Mouse (Mus musculus) forebrain, embryonic 10.5 days (tissue): Measurements from ENCODE around the gene Cldn19. TPM values are rescaled to one million over a fixed set of nuclear protein-coding genes. Genes with fewer than 3 reads are reported as not detected.
A peak's percentile ranks its signal among the peaks of the same experiment; 100 is the strongest.

ENCODE experiments used
- DNase-seq: peaks from one replicate; pipeline ENCODE4 v3.0.0-alpha.2; 2017; ENCODE audit warnings: low spot score; ENCODE audit errors: extremely low spot score
- H3K27ac ChIP-seq: fragments of 300-500 bp; sonication (generic); 2 replicates; pipeline ENCODE4 v1.5.1; 2016; ENCODE audit warnings: mild to moderate bottlenecking
- H3K27me3 ChIP-seq: fragments of 300-500 bp; sonication (generic); 2 replicates; pipeline ENCODE4 v1.6.1; 2016; ENCODE audit warnings: mild to moderate bottlenecking; ENCODE audit not compliant: poor library complexity, severe bottlenecking
- H3K36me3 ChIP-seq: fragments of 300-500 bp; sonication (generic); replicated peaks from 2 replicates; pipeline ENCODE4 v1.6.1; 2016; ENCODE audit warnings: mild to moderate bottlenecking, moderate library complexity
- H3K4me1 ChIP-seq: fragments of 300-500 bp; sonication (generic); 2 replicates; pipeline ENCODE4 v1.6.1; 2016
- H3K4me3 ChIP-seq: fragments of 300-500 bp; sonication (generic); 2 replicates; pipeline ENCODE4 v1.5.1; 2016; ENCODE audit warnings: mild to moderate bottlenecking, moderate library complexity
- H3K9me3 ChIP-seq: fragments of 300-500 bp; sonication (generic); 2 replicates; pipeline ENCODE4 v1.6.1; 2016; ENCODE audit warnings: mild to moderate bottlenecking, moderate library complexity
- WGBS: fragments of 180-500 bp; shearing (Covaris S2); methylation state at CpG from one replicate; pipeline ENCODE4 v1.1.7; 2016; 5-methylcytosine and 5-hydroxymethylcytosine counted together
- polyA plus RNA-seq: library from polyadenylated mRNA; unstranded; fragments of >200 nt; fragmentation: Nextera tagmentation; extraction: Ambion mirVana; gene quantifications from 2 replicates; pipeline ENCODE4 v1.2.1, GENCODE M21; 2016

Cldn19 gene
- polyA plus RNA-seq: 0.16 TPM in 1 of 2 replicates, not detected in the other

GRCm38 (mm10) chr4:119255351-119255750 is at the start of gene Cldn19:
Gene Cldn19 (plus strand): TSS chr4:119255414.
- 66% methylated on average over 12 of the region's 12 CpGs for WGBS
- Histone ChIP-seq H3K27ac (peak within 1 kb of the TSS; percentile 79), H3K9me3 (no peaks in the 10 kb centered on the region), H3K27me3 (no peaks in the 10 kb centered on the region), H3K4me1 (peaks cover 38% of the 10 kb centered on the region), H3K36me3 (no peaks in the 10 kb centered on the region), H3K4me3 (no peak within 1 kb of the TSS)
- no peak for DNase-seq

DNA sequence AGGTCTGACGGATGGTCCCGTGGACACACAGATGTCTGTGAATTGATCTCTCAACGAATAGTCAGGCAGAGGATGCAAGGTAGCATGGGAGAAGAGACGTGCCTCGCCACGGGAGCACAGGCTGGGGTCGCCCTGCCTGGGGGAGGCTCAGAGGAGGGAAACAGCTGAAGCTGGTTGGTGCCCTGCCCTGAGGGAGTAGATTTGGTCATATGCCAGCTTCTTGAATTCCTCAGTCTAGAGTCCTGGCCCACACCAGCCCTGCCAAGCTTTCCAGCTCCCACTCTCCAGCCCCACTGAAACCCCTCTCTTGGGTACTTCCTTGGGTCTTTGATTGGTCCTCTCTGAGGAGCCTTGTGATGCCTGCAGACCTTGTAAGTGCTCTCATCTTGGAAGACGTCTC is 38.5 kb upstream of the Cldn19 start:
- DNase-seq: no peak
- Histone ChIP-seq H3K9me3 (no peaks in the 10 kb centered on the region), H3K27me3 (peaks cover 4% of the 10 kb centered on the region; the same call in 1 of the 2 replicates), H3K4me3 (no peak overlapping the region), H3K27ac (no peak overlapping the region), H3K4me1 (peaks cover 13% of the 10 kb centered on the region), H3K36me3 (no peaks in the 10 kb centered on the region)
- 88% methylated on average over 8 of the region's 8 CpGs for WGBS

DNA sequence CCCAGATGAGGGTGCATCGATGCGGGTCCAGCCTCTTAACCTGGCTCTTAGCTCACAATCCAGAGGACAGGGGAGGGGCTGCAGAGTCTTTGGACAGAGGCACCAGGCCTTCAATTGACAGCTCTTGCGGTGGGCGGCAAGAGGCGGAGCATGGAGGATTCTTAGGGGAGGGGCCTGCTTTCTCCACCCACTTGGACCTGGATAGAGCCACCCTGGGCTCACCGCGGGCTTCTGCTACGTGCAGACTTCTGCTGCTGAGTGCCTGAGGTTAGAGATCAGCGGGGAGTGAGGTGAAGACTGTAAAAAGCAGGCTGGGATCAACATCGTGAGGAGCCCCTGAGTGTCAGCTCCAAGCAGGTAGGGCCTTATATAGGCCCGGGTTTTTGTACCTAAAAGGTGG is 37.0 kb upstream of the Cldn19 start, which contains the start of gene Tmem269:
Gene Tmem269 (minus strand): TSS at position 49 of the 400 bp plus-strand sequence.
- H3K36me3 ChIP-seq: 0 out of 2 replicates have a peak, but pooled peaks cover 3% of the 10 kb centered on the region
- WGBS: 10% methylated on average over 11 of the region's 11 CpGs
- peaks cover 13% of the 10 kb centered on the region for H3K4me1 ChIP-seq
- no peak within 1 kb of the TSS for H3K27ac ChIP-seq
- 0 out of 2 replicates have a peak within 1 kb of the TSS, but pooled peaks have one; percentile 3 for H3K4me3 ChIP-seq
- no peaks in the 10 kb centered on the region for H3K9me3 ChIP-seq
- peaks cover 4% of the 10 kb centered on the region; the same call in 1 of the 2 replicates for H3K27me3 ChIP-seq
- no peak for DNase-seq

DNA sequence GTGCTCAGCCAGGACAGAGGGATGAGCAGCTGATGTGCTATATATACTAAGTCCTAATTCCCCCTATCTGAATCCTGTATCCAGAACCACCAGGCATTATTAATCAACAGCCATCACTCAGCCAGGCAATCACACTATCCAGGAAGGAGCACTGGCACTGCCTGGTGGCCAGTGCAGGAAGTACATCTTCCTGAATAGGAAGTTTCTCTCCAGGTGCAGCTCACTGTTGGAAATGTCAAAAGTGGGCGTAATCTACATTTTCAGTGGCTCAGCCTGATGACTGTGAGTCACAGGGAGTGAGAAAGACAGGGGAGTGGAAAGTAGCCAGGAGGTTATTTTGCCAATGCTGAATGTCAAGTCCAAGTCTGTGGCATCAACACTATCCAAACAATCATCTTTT is 31.5 kb upstream of the Cldn19 start:
- 89% methylated on average over 1 of the region's 1 CpGs for WGBS
- peak; percentile 35 for DNase-seq
- Histone ChIP-seq H3K4me3 (no peak overlapping the region), H3K9me3 (no peaks in the 10 kb centered on the region), H3K36me3 (peaks cover 54% of the 10 kb centered on the region), H3K4me1 (peaks cover 1% of the 10 kb centered on the region; the same call in 1 of the 2 replicates), H3K27ac (no peak overlapping the region), H3K27me3 (no peaks in the 10 kb centered on the region)

DNA sequence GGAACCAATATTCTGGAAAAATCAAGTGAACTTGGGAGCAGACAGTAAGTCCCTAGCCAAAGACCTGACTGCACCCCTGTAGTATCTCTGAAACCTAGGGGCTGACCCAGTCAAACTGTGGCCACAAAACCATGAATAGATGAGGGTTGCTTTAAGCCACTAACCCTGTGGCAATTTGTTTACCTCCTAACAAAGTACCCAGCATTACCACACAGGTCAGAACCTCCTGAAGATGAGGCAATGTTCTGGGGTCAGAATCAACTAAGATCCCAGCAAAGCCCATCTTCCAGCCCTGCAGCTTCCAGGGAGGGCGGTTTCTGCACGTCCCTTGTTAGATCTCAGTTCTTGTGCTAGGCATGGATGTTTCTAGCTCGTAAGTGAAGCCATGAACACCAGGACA is 30.7 kb upstream of the Cldn19 start:
- peaks cover 56% of the 10 kb centered on the region for H3K36me3 ChIP-seq

DNA sequence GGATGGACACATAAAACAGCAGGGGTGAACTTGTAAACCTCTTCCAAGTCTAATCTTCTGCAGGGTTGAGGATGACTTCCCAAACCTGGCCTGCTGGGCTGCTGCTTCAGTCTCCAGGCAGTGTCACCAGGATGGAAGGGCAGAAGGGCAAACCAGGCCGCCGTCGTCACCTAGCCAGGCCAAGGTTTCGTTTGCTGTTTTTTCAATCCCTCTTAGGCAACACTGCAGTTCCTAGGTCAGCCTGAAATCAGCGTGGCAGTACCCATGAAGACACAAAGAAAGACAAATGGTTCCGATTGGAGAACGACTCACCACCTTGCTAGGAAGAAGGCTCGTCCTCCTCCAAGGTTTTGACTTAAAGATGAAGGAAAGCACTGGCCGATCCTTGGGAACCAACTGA is 29.5 kb upstream of the Cldn19 start:
- Histone ChIP-seq H3K27me3 (no peaks in the 10 kb centered on the region), H3K36me3 (peaks cover 58% of the 10 kb centered on the region)
- WGBS: 93% methylated on average over 9 of the region's 9 CpGs

More for the DNA sequence above, 30.7 kb upstream of the Cldn19 start:
- Histone ChIP-seq H3K4me3 (no peak overlapping the region), H3K27ac (no peak overlapping the region), H3K27me3 (no peaks in the 10 kb centered on the region), H3K4me1 (no peaks in the 10 kb centered on the region), H3K9me3 (no peaks in the 10 kb centered on the region)
- 92% methylated on average over 3 of the region's 3 CpGs for WGBS
- no peak for DNase-seq

GRCm38 (mm10) chr4:119226751-119227150 is 28.5 kb upstream of the Cldn19 start:
- no peaks in the 10 kb centered on the region for H3K27me3 ChIP-seq
- peaks cover 5% of the 10 kb centered on the region for H3K4me1 ChIP-seq
- peaks cover 58% of the 10 kb centered on the region for H3K36me3 ChIP-seq
- H3K4me3 ChIP-seq: no peak overlapping the region
- no peaks in the 10 kb centered on the region for H3K9me3 ChIP-seq
- no peak for DNase-seq
- H3K27ac ChIP-seq: no peak overlapping the region
- WGBS: 94% methylated on average over 11 of the region's 11 CpGs

More for the DNA sequence above, 29.5 kb upstream of the Cldn19 start:
- DNase-seq: no peak
- Histone ChIP-seq H3K9me3 (no peaks in the 10 kb centered on the region), H3K4me1 (no peaks in the 10 kb centered on the region), H3K27ac (no peak overlapping the region), H3K4me3 (no peak overlapping the region)

- DNase-seq: peak; percentile 97
- Histone ChIP-seq H3K36me3 (peaks cover 29% of the 10 kb centered on the region), H3K4me1 (peaks cover 22% of the 10 kb centered on the region), H3K27me3 (peaks cover 4% of the 10 kb centered on the region; the same call in 1 of the 2 replicates), H3K9me3 (no peaks in the 10 kb centered on the region), H3K27ac (peak within 1 kb of the TSS; percentile 87), H3K4me3 (peak within 1 kb of the TSS; percentile 84)
- under 1% methylated on average over 71 of the region's 71 CpGs for WGBS
Observed at GRCm38 (mm10) chr4:119232410-119233255, 22.6 kb upstream of the Cldn19 start, which contains the start of the genes AU022252 and P3h1. Gene AU022252 (minus strand): TSS chr4:119232712. Gene P3h1 (plus strand): TSS chr4:119232915.

DNA sequence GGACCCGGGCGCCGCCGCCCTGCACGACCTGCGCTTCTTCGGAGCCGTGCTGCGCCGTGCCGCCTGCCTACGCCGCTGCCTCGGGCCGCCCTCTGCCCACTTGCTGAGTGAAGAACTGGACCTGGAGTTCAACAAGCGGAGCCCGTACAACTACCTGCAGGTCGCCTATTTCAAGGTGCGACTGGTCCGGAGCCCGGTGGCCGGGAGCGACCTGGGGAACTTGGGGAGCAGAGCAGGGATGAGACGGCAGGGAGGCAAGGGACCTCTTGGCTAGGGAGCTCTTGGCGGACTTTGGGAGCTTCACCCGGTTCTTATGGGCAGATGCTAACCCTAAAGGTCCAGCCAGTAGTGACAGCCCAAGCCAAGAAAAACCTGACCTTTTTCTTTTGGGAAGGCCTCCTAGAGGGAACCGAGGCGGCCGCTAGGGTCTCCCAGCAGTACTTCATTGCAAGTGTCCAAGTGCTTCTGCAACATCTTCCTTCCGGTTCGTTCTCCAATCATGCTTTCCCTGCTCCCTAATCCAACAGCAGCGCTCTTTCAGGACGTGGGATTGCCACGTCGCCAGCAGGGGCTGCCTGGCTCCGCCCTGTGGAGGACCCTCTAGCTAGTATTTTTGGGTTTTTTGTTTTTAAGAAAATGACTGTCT is 21.8 kb upstream of the Cldn19 start:
- WGBS: under 1% methylated on average over 36 of the region's 36 CpGs
- peak overlapping the region; percentile 83 for H3K27ac ChIP-seq
- no peaks in the 10 kb centered on the region for H3K9me3 ChIP-seq
- H3K4me1 ChIP-seq: peaks cover 25% of the 10 kb centered on the region
- peak; percentile 69 for DNase-seq
- H3K36me3 ChIP-seq: peaks cover 26% of the 10 kb centered on the region
- peaks cover 4% of the 10 kb centered on the region; the same call in 1 of the 2 replicates for H3K27me3 ChIP-seq
- peak overlapping the region; percentile 84 for H3K4me3 ChIP-seq

- no peak for DNase-seq
- 88% methylated on average over 3 of the region's 3 CpGs for WGBS
- no peaks in the 10 kb centered on the region for H3K9me3 ChIP-seq
- H3K27me3 ChIP-seq: peaks cover 4% of the 10 kb centered on the region; the same call in 1 of the 2 replicates
- no peak overlapping the region for H3K27ac ChIP-seq
- H3K36me3 ChIP-seq: peaks cover 23% of the 10 kb centered on the region
- peak overlapping the region; percentile 84; the same call in 1 of the 2 replicates for H3K4me3 ChIP-seq
- H3K4me1 ChIP-seq: peaks cover 29% of the 10 kb centered on the region
Observed at GRCm38 (mm10) chr4:119234348-119234747, 20.9 kb upstream of the Cldn19 start.

GRCm38 (mm10) chr4:119238661-119239060 is 16.6 kb upstream of the Cldn19 start:
- H3K36me3 ChIP-seq: peaks cover 54% of the 10 kb centered on the region
- DNase-seq: no peak
- no peak overlapping the region for H3K4me3 ChIP-seq
- H3K4me1 ChIP-seq: peaks cover 19% of the 10 kb centered on the region
- H3K9me3 ChIP-seq: no peaks in the 10 kb centered on the region
- no peak overlapping the region for H3K27ac ChIP-seq
- WGBS: 76% methylated on average over 3 of the region's 3 CpGs
- peaks cover 4% of the 10 kb centered on the region; the same call in 1 of the 2 replicates for H3K27me3 ChIP-seq

- WGBS: 46% methylated on average over 12 of the region's 12 CpGs
- Histone ChIP-seq H3K4me3 (peak overlapping the region; percentile 16; the same call in 1 of the 2 replicates), H3K4me1 (peaks cover 15% of the 10 kb centered on the region), H3K36me3 (peaks cover 60% of the 10 kb centered on the region), H3K27ac (peak overlapping the region; percentile 85), H3K9me3 (no peaks in the 10 kb centered on the region), H3K27me3 (peaks cover 3% of the 10 kb centered on the region; the same call in 1 of the 2 replicates)
- peak; percentile 43 for DNase-seq
Observed at GRCm38 (mm10) chr4:119239181-119239682, 16.0 kb upstream of the Cldn19 start.
